Mouse (Mus musculus) embryonic facial prominence, embryonic 13.5 days (tissue): ENCODE results near the gene Apeh. TPM values are rescaled to one million over a fixed set of nuclear protein-coding genes. Genes with fewer than 3 reads are reported as not detected.

Experiments used
- ATAC-seq: fragments of 200-750 bp; cut with Nextera tagmentation; 2 replicates; pipeline ENCODE4 v1.8.0; 2017; ENCODE audit warnings: low read depth; ENCODE audit not compliant: insufficient number of reproducible peaks, insufficient read depth, low FRiP score, low TSS enrichment
- H3K27ac ChIP-seq: fragments of 300-500 bp; sonication (generic); 2 replicates; pipeline ENCODE4 v1.5.1; 2015; ENCODE audit warnings: moderate library complexity, mild to moderate bottlenecking, inconsistent platforms
- H3K27me3 ChIP-seq: fragments of 300-500 bp; sonication (generic); 2 replicates; pipeline ENCODE4 v1.6.1; 2015; ENCODE audit warnings: mild to moderate bottlenecking, inconsistent platforms
- H3K36me3 ChIP-seq: fragments of 300-500 bp; sonication (generic); 2 replicates; pipeline ENCODE4 v1.6.1; 2015; ENCODE audit warnings: mild to moderate bottlenecking, inconsistent platforms
- H3K4me1 ChIP-seq: fragments of 300-500 bp; sonication (generic); 2 replicates; pipeline ENCODE4 v1.6.1; 2015; ENCODE audit warnings: inconsistent platforms
- H3K4me2 ChIP-seq: fragments of 300-500 bp; sonication (generic); 2 replicates; pipeline ENCODE4 v1.6.1; 2015; ENCODE audit warnings: moderate library complexity, mild to moderate bottlenecking, inconsistent platforms
- H3K4me3 ChIP-seq: fragments of 300-500 bp; sonication (generic); 2 replicates; pipeline ENCODE4 v1.5.1; 2015; ENCODE audit warnings: mild to moderate bottlenecking, inconsistent platforms
- H3K9ac ChIP-seq: fragments of 300-500 bp; sonication (generic); 2 replicates; pipeline ENCODE4 v1.6.1; 2015; ENCODE audit warnings: mild to moderate bottlenecking, inconsistent platforms
- H3K9me3 ChIP-seq: fragments of 300-500 bp; sonication (generic); 2 replicates; pipeline ENCODE4 v1.6.1; 2016; ENCODE audit warnings: inconsistent platforms
- WGBS: fragments of 180-500 bp; shearing (Covaris S2); methylation state at CpG from one replicate; pipeline ENCODE4 v1.1.7; 2015; ENCODE audit warnings: mixed read lengths; 5-methylcytosine and 5-hydroxymethylcytosine counted together
- polyA plus RNA-seq: library from polyadenylated mRNA; unstranded; fragments of >200 nt; fragmentation: Nextera tagmentation; extraction: Ambion mirVana; gene quantifications from 2 replicates; pipeline ENCODE4 v1.2.1, GENCODE M21; 2015

The Apeh gene
- polyA plus RNA-seq, 1 experiment from 2014 or later: 40.8 TPM

DNA sequence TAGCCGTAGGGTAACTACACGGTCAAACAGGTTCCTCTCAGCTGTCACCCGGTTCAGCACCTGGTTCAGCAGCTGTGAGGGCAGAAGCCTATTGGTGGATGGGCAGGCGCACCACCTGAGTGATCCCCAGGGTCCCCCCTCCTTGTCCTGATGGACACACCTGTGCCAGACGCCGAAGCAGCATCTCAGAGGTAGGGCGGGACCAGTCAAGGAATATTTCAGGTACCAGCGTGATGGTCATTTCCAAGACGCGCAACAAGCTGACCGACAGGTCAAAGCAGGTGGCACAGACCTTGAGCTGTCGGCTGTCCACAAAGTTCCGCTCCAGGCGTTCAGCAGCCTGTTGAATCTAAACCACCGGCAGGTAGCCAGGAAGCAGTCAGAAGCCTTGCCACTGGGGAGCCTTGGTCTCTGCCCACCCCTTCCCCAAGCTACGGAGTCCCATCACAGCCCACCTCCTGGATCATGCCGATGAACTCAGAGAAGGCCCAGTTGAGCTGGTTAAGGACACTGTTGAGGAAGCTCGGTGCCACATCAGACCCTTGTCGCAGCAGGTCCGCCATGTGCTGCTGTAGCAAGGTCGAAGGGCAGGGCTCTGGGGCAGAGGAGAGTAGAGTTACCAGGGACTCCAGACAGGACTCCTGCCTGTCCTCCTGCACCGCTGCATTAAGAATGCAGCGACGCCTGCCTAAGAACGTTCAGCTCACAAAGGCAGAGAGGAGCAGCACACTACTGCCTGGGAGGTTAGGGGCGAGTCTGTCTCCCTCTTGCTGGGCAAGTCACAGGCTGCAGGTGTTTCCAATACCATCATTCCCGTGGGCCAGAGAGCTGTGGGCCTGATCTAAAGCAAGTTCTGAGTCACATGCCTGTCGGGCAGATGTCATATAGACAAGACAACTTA lies 37.8 kb downstream of the Apeh start:
- 74% methylated on average over 28 of the region's 28 CpGs for WGBS
- no peak overlapping the region for H3K4me2 ChIP-seq
- H3K4me1 ChIP-seq: peaks cover 14% of the 10 kb centered on the region
- no peaks in the 10 kb centered on the region for H3K9me3 ChIP-seq
- H3K9ac ChIP-seq: 0 out of 2 replicates have a peak overlapping the region, but pooled peaks have one; percentile 16
- no peak for ATAC-seq
- H3K36me3 ChIP-seq: peaks cover 88% of the 10 kb centered on the region
- H3K27me3 ChIP-seq: no peaks in the 10 kb centered on the region
- H3K27ac ChIP-seq: no peak overlapping the region
- H3K4me3 ChIP-seq: no peak overlapping the region

DNA sequence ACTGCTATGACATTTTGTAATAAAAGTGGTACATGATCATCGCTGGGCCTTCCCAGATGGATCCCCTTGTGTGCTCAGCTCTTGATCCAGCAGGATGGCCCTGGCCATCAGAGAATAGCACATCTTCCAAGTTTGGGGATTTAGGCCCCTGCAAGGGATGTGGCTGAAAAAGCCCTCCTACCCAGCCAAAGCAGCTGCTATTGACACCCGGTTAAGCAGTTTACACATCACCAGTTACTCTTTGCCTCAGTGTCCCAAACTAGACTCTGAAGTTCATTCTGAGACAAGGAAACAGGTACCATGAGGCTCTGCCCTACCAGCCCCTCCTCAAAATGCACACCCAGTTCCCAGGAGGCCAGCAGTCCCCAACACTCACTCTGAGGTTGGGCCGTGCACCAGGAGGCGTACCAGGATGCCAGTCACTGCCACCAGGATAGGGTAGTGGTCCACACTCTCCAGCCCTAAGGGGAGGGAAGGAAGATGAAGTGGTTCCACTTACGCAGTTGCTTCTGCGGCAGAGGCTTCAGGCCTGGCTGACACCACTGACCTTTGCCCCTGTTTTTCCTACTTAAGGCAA lies 38.7 kb downstream of the Apeh start:
- H3K9ac ChIP-seq: no peak overlapping the region
- no peaks in the 10 kb centered on the region for H3K9me3 ChIP-seq
- peaks cover 14% of the 10 kb centered on the region for H3K4me1 ChIP-seq
- H3K4me2 ChIP-seq: no peak overlapping the region
- no peak overlapping the region for H3K27ac ChIP-seq
- no peak overlapping the region for H3K4me3 ChIP-seq
- WGBS: 76% methylated on average over 6 of the region's 6 CpGs
- ATAC-seq: no peak
- peaks cover 93% of the 10 kb centered on the region for H3K36me3 ChIP-seq
- H3K27me3 ChIP-seq: no peaks in the 10 kb centered on the region

DNA sequence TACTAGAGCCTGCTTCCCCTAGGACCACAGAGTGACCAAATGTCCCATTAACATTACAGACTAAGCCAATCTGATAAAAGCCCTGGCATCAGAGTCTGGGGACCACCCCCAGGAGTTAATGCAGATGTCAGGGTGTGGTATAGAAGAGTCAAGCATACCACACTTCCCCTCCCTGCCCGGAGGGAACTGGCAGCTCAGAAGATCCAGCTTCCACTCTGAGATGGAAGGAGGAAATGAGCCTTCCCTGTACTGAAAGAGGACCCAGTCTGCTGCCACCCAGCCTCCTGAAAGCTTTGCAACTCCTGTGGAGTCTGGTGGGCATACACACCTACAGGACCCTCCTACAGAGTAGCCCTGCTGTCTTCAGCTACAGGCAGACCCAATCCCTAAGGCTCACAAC lies 39.3 kb downstream of the Apeh start:
- H3K9ac ChIP-seq: 0 out of 2 replicates have a peak overlapping the region, but pooled peaks have one; percentile 33
- no peak overlapping the region for H3K4me3 ChIP-seq
- no peak overlapping the region for H3K27ac ChIP-seq
- WGBS: 88% methylated on average over 1 of the region's 1 CpGs
- peaks cover 20% of the 10 kb centered on the region for H3K4me1 ChIP-seq
- H3K27me3 ChIP-seq: no peaks in the 10 kb centered on the region
- ATAC-seq: no peak
- H3K36me3 ChIP-seq: peaks cover 95% of the 10 kb centered on the region
- H3K9me3 ChIP-seq: no peaks in the 10 kb centered on the region
- H3K4me2 ChIP-seq: no peak overlapping the region

DNA sequence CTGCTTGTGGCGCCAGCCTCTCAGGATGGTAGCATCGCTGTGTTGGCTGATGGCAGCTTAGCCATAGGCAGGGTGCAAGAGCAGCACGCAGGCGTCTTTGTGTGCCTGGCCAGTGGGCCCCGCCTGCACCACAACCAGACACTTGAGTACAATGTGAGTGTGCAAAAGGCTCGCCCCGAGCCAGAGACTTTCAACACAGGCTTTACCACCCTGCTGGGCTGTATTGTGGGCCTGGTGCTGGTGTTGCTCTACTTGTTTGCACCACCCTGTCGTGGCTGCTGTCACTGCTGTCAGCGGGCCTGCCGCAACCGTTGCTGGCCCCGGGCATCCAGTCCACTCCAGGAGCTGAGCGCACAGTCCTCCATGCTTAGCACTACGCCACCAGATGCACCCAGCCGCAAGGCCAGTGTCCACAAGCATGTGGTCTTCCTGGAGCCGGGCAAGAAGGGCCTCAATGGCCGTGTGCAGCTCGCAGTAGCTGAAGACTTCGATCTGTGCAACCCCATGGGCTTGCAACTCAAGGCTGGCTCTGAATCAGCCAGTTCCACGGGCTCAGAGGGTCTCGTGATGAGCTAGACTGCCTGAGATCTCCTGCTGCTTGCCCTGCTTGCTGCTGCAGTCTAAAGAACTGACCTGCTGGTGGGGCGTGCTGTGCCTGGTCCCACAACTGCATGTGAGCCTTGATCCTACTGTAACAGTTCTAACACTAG lies 39.9 kb downstream of the Apeh start:
- H3K4me2 ChIP-seq: no peak overlapping the region
- H3K9ac ChIP-seq: peak overlapping the region; percentile 11; the same call in 1 of the 2 replicates
- H3K36me3 ChIP-seq: peaks cover 89% of the 10 kb centered on the region
- 88% methylated on average over 22 of the region's 22 CpGs for WGBS
- no peak for ATAC-seq
- H3K27ac ChIP-seq: no peak overlapping the region
- H3K27me3 ChIP-seq: no peaks in the 10 kb centered on the region
- H3K4me1 ChIP-seq: peaks cover 26% of the 10 kb centered on the region
- H3K9me3 ChIP-seq: no peaks in the 10 kb centered on the region
- H3K4me3 ChIP-seq: no peak overlapping the region

DNA sequence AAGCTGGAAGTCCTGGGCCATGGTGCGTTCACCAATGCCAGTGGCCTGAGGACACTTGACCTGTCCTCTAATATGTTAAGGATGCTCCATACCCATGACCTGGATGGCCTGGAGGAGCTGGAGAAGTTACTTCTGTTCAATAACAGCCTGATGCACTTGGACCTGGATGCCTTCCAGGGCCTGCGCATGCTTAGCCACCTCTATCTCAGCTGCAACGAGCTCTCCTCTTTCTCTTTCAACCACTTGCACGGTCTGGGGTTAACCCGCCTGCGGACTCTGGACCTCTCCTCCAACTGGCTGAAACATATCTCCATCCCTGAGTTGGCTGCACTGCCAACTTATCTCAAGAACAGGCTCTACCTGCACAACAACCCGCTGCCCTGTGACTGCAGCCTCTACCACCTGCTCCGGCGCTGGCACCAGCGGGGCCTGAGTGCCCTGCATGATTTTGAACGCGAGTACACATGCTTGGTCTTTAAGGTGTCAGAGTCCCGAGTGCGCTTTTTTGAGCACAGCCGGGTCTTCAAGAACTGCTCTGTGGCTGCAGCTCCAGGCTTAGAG lies 40.7 kb downstream of the Apeh start:
- Histone ChIP-seq H3K9me3 (no peaks in the 10 kb centered on the region), H3K27ac (peak overlapping the region; percentile 66; the same call in 1 of the 2 replicates), H3K4me3 (peak overlapping the region; percentile 23; the same call in 1 of the 2 replicates), H3K36me3 (peaks cover 82% of the 10 kb centered on the region), H3K4me1 (peaks cover 27% of the 10 kb centered on the region), H3K4me2 (peak overlapping the region; percentile 52; the same call in 1 of the 2 replicates), H3K27me3 (no peaks in the 10 kb centered on the region), H3K9ac (peak overlapping the region; percentile 56; the same call in 1 of the 2 replicates)
- WGBS: 92% methylated on average over 15 of the region's 15 CpGs
- ATAC-seq: no peak

DNA sequence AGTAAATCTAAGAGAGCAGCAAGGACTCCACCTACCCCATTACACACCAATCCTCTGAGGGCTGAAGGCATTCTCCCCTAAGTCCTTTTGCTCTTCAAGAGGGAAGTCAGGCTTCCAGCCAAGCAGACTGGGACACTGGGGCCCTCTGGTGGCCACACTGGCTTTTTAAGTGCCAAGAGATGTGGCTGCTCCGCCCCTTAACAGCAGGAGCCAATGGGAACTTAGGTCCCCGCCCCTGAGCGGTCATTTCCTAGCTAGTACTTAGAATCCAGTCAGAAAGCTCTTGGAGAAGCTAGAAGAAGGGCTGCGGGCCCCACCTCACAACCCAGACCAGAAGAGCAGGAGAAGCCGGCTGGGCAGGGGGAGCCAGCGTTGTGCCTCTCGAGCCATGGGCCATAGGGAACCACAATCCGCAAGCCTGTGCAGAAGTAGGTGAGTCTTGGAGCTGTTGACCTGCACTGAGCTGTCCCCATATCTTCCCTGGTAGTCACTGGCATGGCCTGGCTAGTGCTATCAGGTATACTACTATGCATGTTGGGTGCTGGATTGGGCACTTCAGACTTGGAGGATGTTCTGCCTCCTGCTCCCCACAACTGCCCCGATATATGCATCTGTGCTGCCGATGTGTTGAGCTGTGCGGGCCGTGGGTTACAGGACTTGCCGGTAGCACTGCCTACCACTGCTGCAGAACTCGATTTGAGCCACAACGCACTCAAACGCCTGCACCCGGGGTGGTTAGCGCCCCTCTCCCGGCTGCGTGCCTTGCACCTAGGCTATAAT lies 41.3 kb downstream of the Apeh start, which contains the start of gene Amigo3:
Gene Amigo3, plus strand, starts transcription at position 275 of the 780 bp plus-strand sequence.
- H3K36me3 ChIP-seq: peaks cover 75% of the 10 kb centered on the region
- H3K27ac ChIP-seq: peak within 1 kb of the TSS; percentile 66
- no peaks in the 10 kb centered on the region for H3K9me3 ChIP-seq
- ATAC-seq: peak; percentile 53
- H3K4me3 ChIP-seq: peak within 1 kb of the TSS; percentile 23
- peak within 1 kb of the TSS; percentile 52 for H3K4me2 ChIP-seq
- H3K9ac ChIP-seq: peak within 1 kb of the TSS; percentile 56
- no peaks in the 10 kb centered on the region for H3K27me3 ChIP-seq
- H3K4me1 ChIP-seq: peaks cover 33% of the 10 kb centered on the region
- WGBS: 60% methylated on average over 20 of the region's 20 CpGs

DNA sequence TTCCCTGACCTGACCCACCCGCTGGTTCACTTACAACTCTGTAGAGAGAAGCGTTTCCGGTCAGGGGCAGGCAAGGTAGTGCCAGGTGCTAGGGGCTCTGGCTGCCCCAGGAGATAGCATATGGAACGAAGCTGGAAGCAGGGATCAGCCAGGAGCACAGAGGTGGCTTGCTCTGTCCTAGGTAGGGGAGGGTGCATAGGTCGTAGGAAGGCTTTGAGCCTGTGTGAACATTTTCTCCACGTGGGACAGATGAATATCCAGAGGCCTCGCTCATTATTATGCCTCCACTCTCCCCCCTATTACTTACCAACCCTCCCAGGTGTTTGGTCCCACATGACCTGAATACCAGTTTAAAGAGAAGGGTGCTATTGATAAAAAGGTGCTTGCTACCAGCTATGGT lies 42.0 kb downstream of the Apeh start:
- no peaks in the 10 kb centered on the region for H3K9me3 ChIP-seq
- peaks cover 71% of the 10 kb centered on the region for H3K36me3 ChIP-seq
- H3K27me3 ChIP-seq: no peaks in the 10 kb centered on the region
- peak overlapping the region; percentile 30; the same call in 1 of the 2 replicates for H3K27ac ChIP-seq
- H3K4me3 ChIP-seq: no peak overlapping the region
- 0 out of 2 replicates have a peak overlapping the region, but pooled peaks have one; percentile 2 for H3K9ac ChIP-seq
- 75% methylated on average over 7 of the region's 7 CpGs for WGBS
- no peak for ATAC-seq
- H3K4me1 ChIP-seq: peaks cover 40% of the 10 kb centered on the region
- H3K4me2 ChIP-seq: no peak overlapping the region

DNA sequence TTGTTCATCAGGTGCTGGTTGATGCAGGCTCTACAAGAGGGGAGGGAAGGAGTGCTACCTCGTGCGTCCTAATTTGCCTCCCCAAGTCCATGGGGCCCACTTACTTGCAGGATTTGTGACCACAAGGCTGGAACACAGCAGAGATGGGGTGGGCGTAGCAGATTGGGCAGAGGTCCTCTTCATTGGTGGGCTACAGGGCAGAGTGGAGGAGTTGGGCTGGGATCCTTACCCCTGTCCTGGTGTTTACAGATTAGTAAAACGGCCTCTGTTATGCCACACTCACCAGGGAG lies 42.5 kb downstream of the Apeh start:
- H3K27me3 ChIP-seq: no peaks in the 10 kb centered on the region
- H3K36me3 ChIP-seq: peaks cover 71% of the 10 kb centered on the region
- no peak for ATAC-seq
- no peak overlapping the region for H3K27ac ChIP-seq
- 0 out of 2 replicates have a peak overlapping the region, but pooled peaks have one; percentile 2 for H3K9ac ChIP-seq
- H3K4me1 ChIP-seq: peaks cover 40% of the 10 kb centered on the region
- WGBS: 91% methylated on average over 4 of the region's 4 CpGs
- H3K9me3 ChIP-seq: no peaks in the 10 kb centered on the region
- no peak overlapping the region for H3K4me3 ChIP-seq
- H3K4me2 ChIP-seq: no peak overlapping the region

DNA sequence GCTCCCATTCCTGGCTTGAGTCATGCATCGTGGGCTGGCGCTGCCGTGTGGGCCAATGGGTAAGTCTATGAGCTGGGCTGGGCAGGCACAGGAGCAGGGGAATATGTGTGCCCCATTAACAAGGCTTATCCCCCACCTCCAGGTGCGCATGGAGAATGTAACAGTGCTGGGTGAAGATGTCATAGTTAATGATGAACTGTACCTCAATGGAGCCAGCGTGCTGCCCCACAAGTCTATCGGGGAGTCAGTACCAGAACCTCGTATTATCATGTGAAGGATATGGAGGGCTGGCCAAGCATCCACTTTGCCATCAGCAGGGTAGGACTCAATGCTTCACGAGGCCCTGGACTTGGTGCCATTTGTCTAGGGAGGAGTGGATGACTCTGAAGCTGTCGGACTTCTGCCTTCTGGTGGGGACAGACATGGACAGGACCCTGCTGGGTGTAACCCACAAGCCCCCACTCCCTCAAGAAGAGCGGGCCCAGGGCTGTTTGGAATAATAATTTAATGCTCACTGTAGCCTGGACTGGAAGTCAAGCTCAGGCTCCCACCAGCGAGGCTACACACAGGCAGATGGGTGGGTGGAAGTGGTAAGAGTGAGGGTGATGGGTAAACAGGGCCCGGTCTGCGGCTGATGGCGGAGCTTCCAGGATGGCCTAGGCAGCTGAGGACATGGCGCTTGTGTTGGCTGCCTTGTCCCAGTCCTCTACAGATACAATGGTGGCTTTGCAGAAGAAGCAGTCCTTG lies 43.0 kb downstream of the Apeh start:
- no peak overlapping the region for H3K4me2 ChIP-seq
- no peaks in the 10 kb centered on the region for H3K27me3 ChIP-seq
- 93% methylated on average over 15 of the region's 15 CpGs for WGBS
- no peak overlapping the region for H3K9ac ChIP-seq
- no peak overlapping the region for H3K4me3 ChIP-seq
- H3K4me1 ChIP-seq: peaks cover 40% of the 10 kb centered on the region
- ATAC-seq: no peak
- H3K36me3 ChIP-seq: peaks cover 71% of the 10 kb centered on the region
- no peaks in the 10 kb centered on the region for H3K9me3 ChIP-seq
- no peak overlapping the region for H3K27ac ChIP-seq

DNA sequence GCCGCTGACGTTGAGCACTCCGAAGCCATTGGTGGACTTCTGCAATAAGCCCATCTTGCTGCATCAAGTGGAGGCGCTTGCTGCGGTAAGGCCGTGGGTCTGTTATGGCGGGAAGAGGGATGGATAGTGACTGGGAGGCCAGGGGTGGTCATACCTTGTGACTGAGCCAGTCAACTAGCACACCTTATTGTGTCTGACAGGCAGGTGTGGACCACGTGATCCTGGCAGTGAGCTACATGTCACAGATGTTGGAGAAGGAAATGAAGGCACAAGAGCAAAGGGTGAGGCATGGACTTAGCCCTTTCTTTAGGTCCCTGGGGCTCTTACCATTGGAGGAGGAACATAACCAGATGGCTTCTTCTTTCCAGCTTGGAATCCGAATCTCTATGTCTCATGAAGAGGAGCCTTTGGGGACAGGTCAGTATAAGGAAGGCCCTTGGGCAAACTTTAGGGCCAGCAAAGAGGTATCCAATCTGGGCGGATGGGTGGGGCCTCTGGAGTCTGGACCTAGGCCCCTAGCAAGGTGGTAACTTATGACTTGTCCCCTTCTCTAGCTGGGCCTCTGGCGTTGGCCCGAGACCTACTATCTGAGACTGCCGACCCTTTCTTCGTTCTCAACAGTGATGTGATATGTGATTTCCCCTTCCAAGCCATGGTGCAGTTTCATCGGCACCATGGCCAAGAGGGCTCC lies 44.7 kb downstream of the Apeh start:
- WGBS: 42% methylated on average over 15 of the region's 15 CpGs
- ATAC-seq: no peak
- H3K36me3 ChIP-seq: peaks cover 71% of the 10 kb centered on the region
- H3K27me3 ChIP-seq: no peaks in the 10 kb centered on the region
- H3K9me3 ChIP-seq: no peaks in the 10 kb centered on the region
- H3K4me3 ChIP-seq: peak overlapping the region; percentile 67
- peaks cover 40% of the 10 kb centered on the region for H3K4me1 ChIP-seq
- peak overlapping the region; percentile 92 for H3K4me2 ChIP-seq
- peak overlapping the region; percentile 72 for H3K27ac ChIP-seq
- peak overlapping the region; percentile 84 for H3K9ac ChIP-seq
